Mouse (Mus musculus) heart, postnatal 25 days (tissue): ENCODE measurements at regions not wholly inside any gene's neighbourhood (a gene's known extent, or its start where the extent isn't known, plus 50 kb on each side); places are given as distances from the start of the nearest gene placed in this dataset.

ENCODE experiments used
- DNase-seq: peaks from one replicate; pipeline ENCODE4 v3.0.0; 2022; ENCODE audit warnings: low spot score
- intact Hi-C: fragments of 180-260 bp; cut with DNase I; formaldehyde crosslinking; loops from one replicate; pipeline ENCODE4 v1.15.1; 2025

- DNase-seq, result no peak
- intact Hi-C loops, result no loop called here
Observed at GRCm38 (mm10) chr11:63684228-63684980, 237.7 kb downstream of the Hs3st3b1 start.

- intact Hi-C loops, result no loop called here
- no peak for DNase-seq
Observed at GRCm38 (mm10) chr11:63691041-63691440, 231.0 kb downstream of the Hs3st3b1 start.

GRCm38 (mm10) chr11:63704995-63705580 is 217.0 kb downstream of the Hs3st3b1 start:
- intact Hi-C loops, result no loop called here
- no peak for DNase-seq

- no peak for DNase-seq
- intact Hi-C loops, result no loop called here
Observed at GRCm38 (mm10) chr11:63706057-63706456, 216.0 kb downstream of the Hs3st3b1 start.

GRCm38 (mm10) chr11:63707093-63707492 is 215.0 kb downstream of the Hs3st3b1 start:
- DNase-seq, result no peak
- intact Hi-C loops, result no loop called here

- intact Hi-C loops, result no loop called here
- DNase-seq, result no peak
Observed at GRCm38 (mm10) chr11:63708412-63708811, 213.7 kb downstream of the Hs3st3b1 start.

- intact Hi-C loops, result no loop called here
- no peak for DNase-seq
Observed at GRCm38 (mm10) chr11:63712053-63712864, 209.8 kb downstream of the Hs3st3b1 start.

GRCm38 (mm10) chr11:63722261-63722660 is 199.8 kb downstream of the Hs3st3b1 start:
- intact Hi-C loops, result no loop called here
- no peak for DNase-seq

- intact Hi-C loops, result no loop called here
- no peak for DNase-seq
Observed at GRCm38 (mm10) chr11:63730880-63731279, 191.2 kb downstream of the Hs3st3b1 start.

- intact Hi-C loops, result no loop called here
Observed at GRCm38 (mm10) chr11:63753260-63753659, 168.8 kb downstream of the Hs3st3b1 start.

GRCm38 (mm10) chr11:63754826-63755225 is 167.3 kb downstream of the Hs3st3b1 start:
- DNase-seq, result no peak
- intact Hi-C loops, result no loop called here

More at GRCm38 (mm10) chr11:63753260-63753659, 168.8 kb downstream of the Hs3st3b1 start:
- no peak for DNase-seq

GRCm38 (mm10) chr11:63758313-63758712 is 163.8 kb downstream of the Hs3st3b1 start:
- DNase-seq, result no peak
- intact Hi-C loops, result no loop called here

GRCm38 (mm10) chr11:63761561-63761960 is 160.5 kb downstream of the Hs3st3b1 start:
- DNase-seq, result no peak
- intact Hi-C loops, result no loop called here

- intact Hi-C loops, result no loop called here
- no peak for DNase-seq
Observed at GRCm38 (mm10) chr11:63767631-63768250, 154.3 kb downstream of the Hs3st3b1 start.

- intact Hi-C loops, result no loop called here
- no peak for DNase-seq
Observed at GRCm38 (mm10) chr11:63769738-63770137, 152.4 kb downstream of the Hs3st3b1 start.

GRCm38 (mm10) chr11:63775382-63775781 is 146.7 kb downstream of the Hs3st3b1 start:
- DNase-seq, result no peak
- intact Hi-C loops, result no loop called here

GRCm38 (mm10) chr11:63779371-63779770 is 142.7 kb downstream of the Hs3st3b1 start:
- intact Hi-C loops, result no loop called here
- DNase-seq, result no peak

GRCm38 (mm10) chr11:63781967-63782915 is 139.8 kb downstream of the Hs3st3b1 start:
- DNase-seq, result no peak
- intact Hi-C loops, result no loop called here

GRCm38 (mm10) chr11:63785281-63785886 is 136.7 kb downstream of the Hs3st3b1 start:
- intact Hi-C loops, result no loop called here

More at GRCm38 (mm10) chr11:63785281-63785886, 136.7 kb downstream of the Hs3st3b1 start:
- no peak for DNase-seq
